Mouse (Mus musculus) naive thymus-derived CD4-positive, alpha-beta T cell, adult 2 months (primary cell): ENCODE measurements around the gene Nup50.

Experiments used
- DNase-seq: peaks from one replicate; pipeline ENCODE4 v3.0.0-alpha.2; 2011; ENCODE audit warnings: low read depth

Nup50 gene

GRCm38 (mm10) chr15:84989098-84989497, 65.9 kb downstream of the Nup50 start:
- no peak for DNase-seq

DNA sequence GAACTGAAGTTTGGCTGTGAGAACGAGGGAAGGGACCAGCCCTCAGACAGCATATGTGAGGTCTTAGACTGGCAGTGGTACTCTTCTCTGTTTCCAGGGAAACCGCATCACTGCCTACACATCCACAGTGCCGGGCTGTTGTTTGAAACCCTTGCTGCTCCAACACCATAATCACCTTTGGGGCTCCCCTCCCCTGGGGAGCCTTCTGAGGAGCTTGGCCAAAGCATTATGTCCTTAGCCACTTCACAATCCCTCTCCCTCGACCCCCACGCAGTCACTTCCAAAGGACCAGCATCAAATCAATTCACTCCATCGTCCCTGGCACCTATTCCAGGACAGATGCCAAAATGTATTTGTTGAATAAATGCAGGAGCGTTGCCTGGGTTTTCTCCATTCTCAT, 66.6 kb downstream of the Nup50 start:
- DNase-seq = no peak
